Mouse (Mus musculus): ENCODE results near the gene Dgcr6.

The Dgcr6 gene

DNA sequence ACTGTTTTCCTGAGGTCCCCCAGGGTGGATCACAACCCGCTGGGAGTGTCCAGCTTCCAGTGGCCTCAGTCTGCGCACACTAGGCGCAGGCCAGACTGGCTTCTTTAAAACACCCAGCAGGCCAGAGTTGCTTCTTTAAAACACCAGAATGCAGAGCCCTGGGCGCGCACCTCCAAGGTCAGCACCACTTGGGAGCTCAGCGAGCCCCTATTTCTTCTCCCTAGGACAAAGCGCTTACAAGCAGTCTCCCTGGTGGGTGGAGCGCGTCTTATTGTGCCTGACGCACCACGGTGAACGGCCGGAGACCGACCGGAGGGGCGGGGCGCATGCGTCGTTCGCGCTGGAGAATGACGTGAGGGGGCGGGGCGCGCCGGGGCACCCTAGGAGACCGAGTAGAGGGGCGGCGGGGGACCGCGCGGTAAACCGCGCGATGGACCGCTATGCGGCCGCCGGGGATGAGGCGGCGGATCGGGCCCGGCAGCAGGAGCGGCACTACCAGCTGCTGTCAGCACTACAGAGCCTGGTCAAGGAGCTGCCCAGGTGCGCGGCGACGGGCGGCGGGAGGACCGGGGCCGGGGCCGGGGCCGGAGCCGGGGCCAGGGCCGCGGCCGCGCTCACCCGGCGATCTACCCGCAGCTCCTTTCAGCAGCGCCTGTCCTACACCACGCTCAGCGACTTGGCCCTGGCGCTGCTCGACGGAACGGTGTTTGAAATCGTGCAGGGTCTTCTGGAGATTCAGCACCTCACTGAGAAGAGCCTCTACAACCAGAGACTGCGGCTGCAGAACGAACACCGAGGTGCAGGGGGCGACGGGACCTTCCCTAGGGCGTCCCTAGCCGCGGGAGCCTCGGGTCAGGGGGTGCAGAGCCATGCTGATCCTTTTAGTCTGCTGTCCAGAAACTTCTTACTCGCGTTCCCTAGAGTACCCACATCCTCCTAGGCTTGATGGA, 13.7 kb downstream of the Dgcr6 start:
- intact Hi-C loops (cut with DNase I): no loop called here

DNA sequence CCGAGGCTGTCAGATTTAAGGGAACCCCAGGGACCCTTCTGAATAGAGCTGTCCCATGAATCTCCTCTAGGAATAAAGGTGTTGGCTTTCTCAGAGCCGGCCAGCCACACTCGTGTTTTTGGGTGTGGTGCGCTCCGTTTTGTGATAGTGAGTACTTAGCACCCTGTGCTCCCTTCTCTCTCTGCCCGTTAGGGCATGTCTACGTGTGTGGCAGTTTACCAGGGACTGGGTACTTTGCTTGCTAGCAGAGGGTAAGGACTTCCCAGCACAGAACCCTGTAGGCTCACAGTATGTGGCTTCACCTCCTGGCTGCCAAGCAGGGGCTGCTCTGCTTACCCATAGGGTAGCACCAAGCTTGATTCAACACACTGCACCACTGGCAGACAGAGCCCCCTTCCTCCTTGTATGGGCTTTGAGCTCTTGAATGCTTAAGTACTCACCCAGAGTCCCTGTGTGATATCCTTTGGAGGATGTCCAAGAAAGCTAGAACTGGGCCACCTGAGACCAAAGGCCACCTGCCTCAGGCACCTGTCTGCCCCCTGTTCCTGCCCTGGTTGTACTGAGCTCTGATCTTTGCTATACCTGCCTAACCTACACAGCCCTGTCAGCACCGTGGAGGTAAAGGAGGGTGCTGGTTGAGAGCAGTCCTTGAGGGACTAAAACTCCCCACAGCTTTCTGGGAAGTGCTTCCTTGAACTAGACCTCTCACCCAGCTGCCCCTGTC, 16.2 kb downstream of the Dgcr6 start:
- intact Hi-C loops (cut with DNase I): no loop called here

DNA sequence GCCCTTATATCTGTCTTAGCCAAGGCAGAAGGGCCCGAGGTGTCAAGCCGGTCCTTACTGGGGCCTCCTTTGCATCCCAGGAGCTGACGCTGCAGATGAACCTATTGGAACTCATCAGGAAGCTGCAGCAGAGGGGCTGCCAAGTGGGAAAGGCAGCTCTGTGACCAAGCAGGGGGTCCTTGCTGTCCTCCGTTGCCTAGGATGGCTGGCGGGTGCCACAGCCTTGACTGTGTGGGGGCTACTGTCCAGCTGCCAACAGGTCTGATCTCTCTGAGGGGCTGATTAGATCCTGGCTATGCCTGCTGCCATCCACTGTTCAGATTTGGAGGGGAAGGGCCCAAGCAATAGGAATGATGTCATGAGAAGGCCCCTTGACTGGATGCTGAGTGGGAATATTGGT, 18.1 kb downstream of the Dgcr6 start:
- intact Hi-C loops (cut with DNase I): no loop called here

DNA sequence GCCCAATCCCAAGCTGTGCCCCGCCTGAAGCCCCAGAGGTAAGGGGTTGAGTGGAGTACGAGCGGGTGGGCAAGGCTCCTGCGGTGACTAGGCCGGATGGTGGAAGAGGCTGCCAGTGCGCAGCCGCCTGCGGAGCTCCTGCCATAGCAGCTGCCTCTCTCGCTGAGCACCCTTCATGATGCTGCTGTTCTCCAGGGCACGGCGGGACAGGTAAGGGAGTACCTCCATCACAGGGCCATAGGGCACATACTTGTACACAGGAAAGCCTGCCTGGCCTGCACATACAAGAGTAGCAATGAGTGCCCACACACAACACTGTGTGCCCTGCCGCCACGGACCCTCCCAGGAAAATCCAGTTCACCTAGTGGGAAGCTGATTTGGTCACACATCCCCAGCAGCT, 19.4 kb downstream of the Dgcr6 start:
- intact Hi-C loops (cut with DNase I): no loop called here

DNA sequence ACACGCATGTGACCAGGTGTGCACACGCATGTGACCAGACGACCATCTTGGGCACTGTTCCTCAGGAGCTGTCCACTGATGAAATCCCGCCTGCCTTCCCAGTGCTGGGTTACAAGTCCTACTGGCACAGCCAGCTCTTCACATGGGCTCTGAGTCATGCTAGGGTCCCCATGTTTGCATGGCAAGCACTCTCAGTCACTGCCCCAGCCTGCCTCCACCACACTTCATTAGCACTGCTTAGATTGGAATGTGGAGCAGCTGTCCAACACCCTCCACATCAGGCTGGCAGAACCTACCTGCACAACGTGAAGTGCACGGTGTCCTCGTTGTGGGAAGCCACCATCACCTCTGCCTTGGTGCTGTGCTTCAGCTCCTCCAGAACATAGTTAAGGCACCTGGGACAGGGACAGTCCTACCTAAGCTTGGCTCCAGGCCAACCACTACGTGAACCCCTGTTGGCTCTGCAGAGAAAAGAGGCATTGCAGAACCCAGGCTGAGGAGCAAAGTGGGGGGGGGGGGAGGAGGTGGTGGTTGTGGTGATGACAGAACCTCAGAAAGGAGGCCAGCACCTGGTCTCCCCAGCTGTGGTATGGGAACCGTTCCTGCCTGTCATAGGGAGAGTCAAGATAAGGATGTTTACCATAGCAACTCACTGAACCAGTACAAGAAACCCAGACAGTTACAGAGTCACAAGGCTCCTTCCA, 20.8 kb downstream of the Dgcr6 start:
- intact Hi-C loops (cut with DNase I): no loop called here

DNA sequence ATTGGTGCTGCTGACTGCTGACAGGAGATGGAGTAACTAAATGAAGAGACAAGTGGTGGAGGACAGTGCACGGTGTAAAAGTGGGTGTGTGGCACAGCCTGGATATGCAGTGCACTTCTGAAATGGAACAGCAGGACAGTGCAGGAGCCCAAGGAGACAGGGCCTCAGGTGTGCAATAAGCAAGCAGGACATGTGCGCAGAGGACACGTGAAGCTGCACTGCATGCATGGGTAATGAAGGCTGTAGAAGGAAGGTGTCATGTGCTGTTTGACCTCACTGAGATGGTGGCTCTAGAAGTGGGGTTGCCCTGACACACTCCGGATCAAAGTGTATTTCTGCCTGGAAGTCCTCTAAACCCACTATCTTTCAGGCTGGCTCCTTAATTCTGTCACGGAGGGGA, 22.0 kb downstream of the Dgcr6 start:
- intact Hi-C loops (cut with DNase I): no loop called here

DNA sequence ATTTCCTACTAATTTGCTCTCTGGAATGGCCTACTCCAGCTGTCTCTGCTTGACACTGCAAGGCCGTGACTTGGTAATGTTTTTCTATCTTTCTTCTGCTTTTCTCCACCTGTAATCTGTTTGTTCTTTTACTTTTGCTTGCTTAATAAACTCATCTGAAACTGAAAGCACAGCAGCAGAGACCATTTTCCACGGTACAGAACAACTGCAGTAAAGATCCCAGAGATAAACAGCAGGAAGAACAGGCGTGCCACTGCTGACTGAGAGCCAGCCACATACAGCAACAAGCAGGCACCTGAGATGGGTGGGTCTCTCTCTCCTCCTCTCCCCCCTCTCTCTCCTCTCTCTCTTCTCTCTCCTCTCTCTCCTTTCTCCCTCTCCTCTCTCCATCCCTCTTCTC, 22.5 kb downstream of the Dgcr6 start:
- intact Hi-C loops (cut with DNase I): no loop called here

DNA sequence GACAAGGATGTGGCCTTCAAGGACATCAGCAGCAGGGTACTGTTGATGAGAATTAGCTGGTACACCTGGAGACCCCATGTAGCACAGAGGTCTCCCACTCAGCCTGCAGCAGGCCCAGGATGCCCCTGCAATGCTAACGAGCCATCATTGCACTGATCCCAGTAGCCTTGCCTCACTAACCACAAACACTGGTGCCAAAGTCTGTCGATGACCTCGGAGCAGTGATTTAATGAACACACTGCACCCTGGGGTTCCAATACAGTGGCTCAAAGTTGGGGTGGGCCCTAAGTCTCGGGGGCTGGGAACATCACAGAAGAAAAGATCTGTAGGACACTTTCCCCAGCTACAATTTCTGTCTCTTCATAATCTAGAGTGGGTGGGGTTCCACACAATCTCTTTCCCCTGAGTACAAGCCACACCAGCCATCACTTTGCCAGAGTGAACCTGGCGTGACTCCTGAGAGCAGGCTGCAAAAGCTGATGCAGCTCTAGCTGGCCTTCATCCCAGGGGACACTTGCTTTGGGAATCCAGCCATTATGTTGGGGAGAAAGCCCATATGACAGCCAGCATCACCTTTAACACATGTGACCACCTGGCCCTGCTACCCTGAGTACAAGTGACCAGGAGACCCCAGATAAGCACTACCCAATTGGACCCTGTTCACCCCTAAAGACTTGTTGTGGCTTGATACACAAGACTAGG, 25.8 kb downstream of the Dgcr6 start:
- intact Hi-C loops (cut with DNase I): no loop called here

DNA sequence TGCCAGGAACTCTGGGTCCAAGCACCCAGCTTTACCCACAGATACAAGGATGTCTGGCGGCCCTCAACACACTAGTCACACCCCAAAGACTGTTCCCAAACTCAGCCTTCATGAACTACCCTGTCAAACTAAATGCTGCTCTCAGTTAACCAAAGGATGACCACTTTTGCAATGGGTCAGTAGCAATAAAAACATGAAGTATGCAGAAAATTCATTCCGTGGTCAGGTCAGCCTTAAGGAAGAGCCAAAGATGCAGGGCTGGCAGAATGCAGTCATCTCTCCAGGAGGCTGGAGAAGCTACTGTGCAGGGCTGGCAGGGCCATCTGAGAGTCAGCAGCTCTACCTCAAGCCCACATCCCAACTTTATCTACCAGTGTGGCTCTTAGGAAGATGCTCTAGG, 26.6 kb downstream of the Dgcr6 start:
- intact Hi-C loops (cut with DNase I): no loop called here

DNA sequence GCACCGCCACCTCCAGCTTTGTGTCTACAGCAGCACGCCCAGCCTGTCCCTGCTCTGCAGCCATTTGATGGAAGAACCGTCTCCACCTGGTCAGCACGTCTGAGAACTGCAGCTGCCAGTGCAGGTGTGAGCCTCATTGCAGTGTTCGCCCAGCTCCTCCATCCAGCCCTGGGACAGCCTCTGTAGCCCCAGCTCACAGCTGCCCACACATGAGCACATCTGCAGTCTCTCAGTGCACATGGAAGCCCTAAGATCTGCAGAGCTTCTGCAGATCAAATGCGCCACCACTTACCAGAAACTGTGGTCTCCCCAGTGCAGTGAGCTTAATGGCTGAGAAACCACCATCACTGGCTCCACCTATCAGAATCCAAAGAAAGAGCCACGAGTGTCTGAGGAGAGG, 27.5 kb downstream of the Dgcr6 start:
- intact Hi-C loops (cut with DNase I): no loop called here

DNA sequence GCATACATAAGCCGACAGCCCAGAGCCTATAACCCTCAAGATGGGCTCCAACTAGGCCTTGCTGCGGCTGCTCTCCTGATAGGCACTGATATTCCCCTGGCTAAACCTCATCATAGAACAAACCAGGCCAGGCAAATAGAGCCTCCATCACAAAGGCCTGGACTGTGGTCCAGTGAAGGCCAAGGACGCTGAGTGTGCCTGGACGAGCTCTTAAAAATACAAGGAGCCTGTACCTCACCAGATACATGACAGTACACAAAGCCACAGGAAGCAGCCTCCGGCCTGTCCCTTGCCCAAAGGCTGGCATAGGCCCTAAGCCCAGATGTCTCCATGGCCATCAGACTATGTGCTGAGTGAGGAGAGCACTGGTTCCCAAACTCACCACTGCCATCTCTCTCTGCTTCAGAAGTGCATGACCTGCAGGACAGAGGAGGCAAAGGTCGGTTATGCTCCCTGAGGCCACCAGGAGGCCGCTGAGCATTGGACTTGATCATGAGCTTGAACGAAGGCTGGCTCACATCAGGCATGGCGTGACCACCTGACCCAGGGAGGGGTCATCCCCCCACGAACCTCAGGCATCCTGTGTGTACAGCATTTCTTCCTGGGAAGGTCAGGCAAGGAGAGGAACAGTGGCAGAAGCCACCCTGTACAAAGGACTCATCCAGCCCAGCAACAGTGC, 28.6 kb downstream of the Dgcr6 start:
- intact Hi-C loops (cut with DNase I): no loop called here

DNA sequence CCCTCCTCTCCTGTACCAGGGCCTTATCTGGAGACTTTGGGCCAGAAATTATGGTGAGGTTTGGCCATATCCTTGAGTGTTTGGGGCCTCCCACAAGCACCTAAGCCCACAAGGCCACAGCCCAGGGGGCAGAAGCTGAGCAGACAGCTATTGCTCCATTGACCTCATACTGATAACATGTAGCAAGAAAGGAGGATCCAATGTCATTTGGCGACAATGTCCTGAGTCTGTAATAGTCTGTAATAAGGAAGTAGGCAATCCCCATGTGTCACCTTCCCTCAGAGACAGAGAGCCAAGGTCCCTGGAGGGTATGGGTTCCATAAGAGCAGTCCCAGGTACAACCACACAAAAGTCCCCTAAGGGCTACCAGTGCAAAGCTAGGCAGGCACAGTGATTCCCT, 29.6 kb downstream of the Dgcr6 start:
- intact Hi-C loops (cut with DNase I): no loop called here

DNA sequence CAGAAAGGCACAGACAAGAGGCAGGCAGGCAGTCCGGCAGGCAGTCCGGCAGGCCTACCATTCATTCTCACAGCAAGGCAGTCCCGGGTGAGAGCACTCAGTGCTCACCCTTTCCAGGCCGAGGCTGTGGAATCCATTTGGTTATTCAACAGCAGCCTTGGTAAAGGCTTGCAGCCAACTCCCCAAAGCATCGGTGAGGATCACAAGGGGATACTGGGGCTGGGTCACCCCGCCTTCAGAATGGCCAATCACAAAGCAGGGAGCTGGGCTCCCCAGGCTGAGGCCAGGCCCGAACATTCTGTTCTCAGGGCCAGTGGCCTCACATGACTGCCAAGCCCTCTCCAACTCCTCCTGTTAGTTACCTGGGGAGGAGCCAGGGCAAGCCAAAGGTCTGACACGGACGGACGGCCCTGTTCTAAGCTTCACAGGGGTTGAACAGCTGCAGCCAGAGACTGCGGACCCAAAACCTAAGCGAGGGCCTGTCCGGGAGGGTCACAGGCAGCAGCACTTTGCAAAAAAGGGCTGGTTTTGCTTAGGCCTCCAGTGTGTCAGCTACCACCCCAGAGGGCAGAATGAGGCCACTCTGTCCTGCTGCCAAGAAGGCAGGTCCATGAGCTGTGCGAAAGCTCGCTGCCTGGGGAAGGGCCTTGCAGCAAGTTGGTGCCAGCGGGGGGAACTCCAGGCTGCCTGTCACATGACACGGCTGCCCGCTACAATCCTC, 30.7 kb downstream of the Dgcr6 start:
- intact Hi-C loops (cut with DNase I): no loop called here

DNA sequence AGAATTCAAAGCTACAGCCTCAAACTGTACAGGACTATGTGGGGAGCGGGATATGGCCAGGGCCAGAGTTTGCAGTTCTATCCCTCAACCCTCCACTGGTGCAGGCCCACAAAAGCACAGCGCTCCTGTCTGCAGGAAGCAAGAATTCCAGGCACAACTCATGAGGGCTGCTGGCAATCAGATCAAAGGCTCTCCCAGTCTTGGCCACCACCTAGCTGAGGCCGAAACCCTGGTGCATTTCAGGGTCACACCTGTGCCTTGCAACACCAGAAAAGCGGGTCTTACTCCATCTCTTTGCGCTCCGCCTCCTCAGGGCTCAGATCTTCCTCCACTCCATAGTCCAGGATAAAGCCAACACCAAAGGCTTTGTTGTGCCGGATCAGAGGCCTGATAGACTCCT, 31.6 kb downstream of the Dgcr6 start:
- intact Hi-C loops (cut with DNase I): no loop called here

DNA sequence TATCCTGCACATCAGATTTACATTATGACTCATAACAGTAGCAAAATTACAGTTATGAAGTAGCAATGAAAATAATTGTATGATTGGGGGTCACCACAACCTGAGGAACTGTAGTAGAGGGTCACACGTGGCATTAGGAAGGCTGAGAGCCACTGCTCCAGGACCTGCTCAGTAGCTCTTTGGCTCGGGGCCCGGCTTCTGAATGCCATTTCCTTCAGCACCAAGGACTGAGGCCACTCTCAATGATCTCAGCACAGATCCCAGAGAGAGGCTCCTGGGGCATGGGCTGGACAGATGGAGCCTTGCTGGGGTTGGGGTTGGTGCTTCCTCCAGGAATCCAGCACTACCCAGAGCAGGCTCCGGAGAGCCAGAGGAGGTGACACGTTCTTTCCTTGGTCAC, 34.4 kb downstream of the Dgcr6 start:
- intact Hi-C loops (cut with DNase I): loop anchor here (5.0 kb wide), 1 partner anchor 35 kb away; the partner anchor contains the start of gene Dgcr6

DNA sequence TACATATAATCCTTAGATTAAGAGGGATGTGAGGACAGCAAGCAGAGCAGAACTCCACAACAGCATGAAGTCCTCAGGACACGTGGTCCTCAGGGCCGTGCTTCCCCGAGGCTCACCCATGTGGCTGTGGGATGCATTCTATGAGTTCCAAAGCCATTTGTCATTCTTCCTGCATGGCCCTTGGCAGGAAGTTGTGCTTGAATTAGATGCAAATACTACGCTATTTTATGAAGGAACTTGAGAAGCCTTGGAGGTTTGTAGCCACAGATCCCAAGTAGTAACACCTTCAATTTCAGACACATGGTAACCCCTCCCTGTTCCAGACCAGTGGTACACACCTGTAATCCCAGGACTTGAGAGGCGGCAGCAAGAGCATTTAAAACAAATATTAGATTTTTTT, 43.7 kb downstream of the Dgcr6 start:
- intact Hi-C loops (cut with DNase I): no loop called here

DNA sequence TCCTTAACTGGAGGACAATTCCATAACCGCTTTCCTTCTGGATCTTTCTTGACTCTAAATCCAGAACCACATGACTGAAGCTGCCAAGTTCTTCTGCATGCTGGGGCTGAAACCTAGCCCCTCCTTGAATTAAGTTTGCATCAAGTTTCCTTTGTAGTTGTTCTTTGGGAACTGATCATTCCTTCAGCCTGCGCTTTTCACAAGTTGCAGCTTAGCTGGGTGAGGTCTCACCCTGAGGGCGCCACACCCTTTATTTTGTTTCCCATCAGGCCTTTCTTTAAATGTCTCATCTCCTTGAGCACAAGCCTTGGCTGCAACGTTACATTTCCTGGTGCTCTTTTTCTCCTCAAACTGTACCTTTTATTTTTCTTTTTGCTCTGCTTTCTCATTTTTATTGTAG, 50.2 kb downstream of the Dgcr6 start:
- intact Hi-C loops (cut with DNase I): no loop called here

DNA sequence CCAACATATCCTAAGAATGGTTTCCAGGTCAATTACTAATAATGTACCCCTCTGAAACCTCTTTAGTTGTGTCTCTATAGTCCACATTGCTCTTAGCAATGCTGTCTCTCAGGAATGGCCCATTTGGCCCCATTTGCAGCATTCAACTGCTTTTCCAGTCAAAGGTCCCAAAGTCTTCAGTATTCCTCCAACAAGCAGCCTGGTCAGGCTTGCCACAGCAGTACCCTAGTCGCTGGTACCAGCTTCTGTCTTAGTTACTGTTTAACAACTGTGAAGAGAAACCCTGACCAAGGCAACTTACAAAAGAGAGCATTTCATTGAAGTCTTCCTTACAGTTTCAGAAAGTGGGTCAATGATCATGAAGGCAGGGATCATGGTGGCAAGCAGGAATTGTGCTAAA, 50.7 kb downstream of the Dgcr6 start:
- intact Hi-C loops (cut with DNase I): no loop called here

DNA sequence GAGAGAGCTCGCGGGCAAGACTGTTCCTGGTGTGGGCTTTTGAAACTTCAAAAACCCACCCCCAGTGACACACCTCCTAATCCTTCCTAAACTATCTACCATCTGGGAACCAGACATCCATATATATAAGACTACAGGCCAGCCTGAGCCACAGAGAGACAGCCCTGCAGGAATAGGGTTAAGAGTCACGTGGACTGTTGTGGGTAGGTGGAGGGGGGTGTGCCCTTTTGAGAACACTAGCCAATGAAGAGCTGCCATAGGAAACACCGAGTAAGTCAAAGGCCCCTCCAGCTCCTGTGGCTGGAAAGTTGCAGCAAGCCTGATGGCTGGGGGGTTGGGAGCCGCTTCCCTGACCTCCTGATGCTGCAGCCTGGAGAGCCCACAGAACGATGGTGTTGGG, 51.1 kb downstream of the Dgcr6 start:
- intact Hi-C loops (cut with DNase I): no loop called here

Measured in adrenal gland (tissue).